Mouse (Mus musculus) hindbrain, postnatal 0 days (tissue): ENCODE data around the gene Tank. TPM values are rescaled to one million over a fixed set of nuclear protein-coding genes. Genes with fewer than 3 reads are reported as not detected.

Experiments used
- ATAC-seq: fragments of 200-750 bp; cut with Nextera tagmentation; 2 replicates; pipeline ENCODE4 v1.8.0; 2017; ENCODE audit warnings: mild to moderate bottlenecking, moderate TSS enrichment, moderate library complexity
- DNase-seq: peaks from one replicate; pipeline ENCODE4 v3.0.0-alpha.2; 2015; ENCODE audit warnings: low spot score
- H3K27ac ChIP-seq: fragments of 300-500 bp; sonication (generic); 2 replicates; pipeline ENCODE4 v1.5.1; 2014; ENCODE audit warnings: mild to moderate bottlenecking
- H3K27me3 ChIP-seq: fragments of 300-500 bp; sonication (generic); 2 replicates; pipeline ENCODE4 v1.6.1; 2014; ENCODE audit warnings: low read length, mixed read lengths; ENCODE audit not compliant: insufficient read depth
- H3K36me3 ChIP-seq: fragments of 300-500 bp; sonication (generic); 2 replicates; pipeline ENCODE4 v1.6.1; 2014; ENCODE audit warnings: low read length, mixed read lengths; ENCODE audit not compliant: insufficient read depth
- H3K4me1 ChIP-seq: fragments of 300-500 bp; sonication (generic); 2 replicates; pipeline ENCODE4 v1.6.1; 2014; ENCODE audit warnings: antibody characterized with exemption, low read length, mixed read lengths; ENCODE audit not compliant: insufficient read depth
- H3K4me2 ChIP-seq: fragments of 300-500 bp; sonication (generic); 2 replicates; pipeline ENCODE4 v1.6.1; 2014; ENCODE audit warnings: low read depth, mild to moderate bottlenecking, low read length, moderate library complexity, mixed read lengths
- H3K4me3 ChIP-seq: fragments of 300-500 bp; sonication (generic); 2 replicates; pipeline ENCODE4 v1.5.1; 2014; ENCODE audit warnings: low read length
- H3K9ac ChIP-seq: fragments of 300-500 bp; sonication (generic); replicated peaks from 2 replicates; pipeline ENCODE4 v1.6.1; 2014; ENCODE audit warnings: mild to moderate bottlenecking, low read length, moderate library complexity, mixed read lengths
- H3K9me3 ChIP-seq: fragments of 300-500 bp; sonication (generic); 2 replicates; pipeline ENCODE4 v1.6.1; 2016; ENCODE audit warnings: low read length, mixed read lengths
- CTCF ChIP-seq: IDR thresholded peaks from 2 replicates; pipeline ENCODE4 v1.5.1; 2016; ENCODE audit warnings: antibody characterized with exemption, control low read depth, low read depth
- WGBS: fragments of 180-500 bp; shearing (Covaris S2); extraction: QIAGEN DNeasy Blood & Tissue Kit; methylation state at CpG from one replicate; pipeline ENCODE4 v1.1.7; 2014; 5-methylcytosine and 5-hydroxymethylcytosine counted together
- polyA plus RNA-seq: library from polyadenylated mRNA; unstranded; fragments of >200 nt; fragmentation: Nextera tagmentation; extraction: Ambion mirVana; gene quantifications from 2 replicates; pipeline ENCODE4 v1.2.1, GENCODE M21; 2015
- total RNA-seq: library from RNA; depleted of rRNA; stranded (reverse); fragments of >200 nt; gene quantifications from 2 replicates; pipeline ENCODE4 v1.2.3, GENCODE M21; 2014

The Tank gene
- total and polyA plus RNA-seq, 2 experiments from 2014 or later: 19.2 to 25.2 TPM

DNA sequence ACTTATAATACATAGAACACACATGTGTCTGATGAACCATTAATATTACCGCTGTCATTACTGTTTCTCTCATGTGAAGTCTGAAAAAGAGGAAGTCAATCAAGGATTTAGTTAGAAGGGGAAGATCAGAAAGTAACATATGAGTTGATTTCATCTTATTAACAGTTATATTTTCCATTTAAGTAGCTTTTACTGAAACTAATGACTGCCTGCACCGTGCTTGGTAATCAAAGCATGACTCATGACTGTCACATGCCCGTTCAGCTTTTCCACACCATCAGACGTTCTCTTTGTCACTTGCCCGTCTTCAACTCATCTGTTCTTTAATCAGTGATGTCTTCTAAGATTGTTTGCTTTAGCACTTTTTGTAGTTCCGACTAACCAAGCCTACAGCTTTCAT, 15.2 kb upstream of the Tank start:
- 85% methylated on average over 6 of the region's 6 CpGs for WGBS
- no peak for ATAC-seq
- no peak overlapping the region for H3K4me3 ChIP-seq

DNA sequence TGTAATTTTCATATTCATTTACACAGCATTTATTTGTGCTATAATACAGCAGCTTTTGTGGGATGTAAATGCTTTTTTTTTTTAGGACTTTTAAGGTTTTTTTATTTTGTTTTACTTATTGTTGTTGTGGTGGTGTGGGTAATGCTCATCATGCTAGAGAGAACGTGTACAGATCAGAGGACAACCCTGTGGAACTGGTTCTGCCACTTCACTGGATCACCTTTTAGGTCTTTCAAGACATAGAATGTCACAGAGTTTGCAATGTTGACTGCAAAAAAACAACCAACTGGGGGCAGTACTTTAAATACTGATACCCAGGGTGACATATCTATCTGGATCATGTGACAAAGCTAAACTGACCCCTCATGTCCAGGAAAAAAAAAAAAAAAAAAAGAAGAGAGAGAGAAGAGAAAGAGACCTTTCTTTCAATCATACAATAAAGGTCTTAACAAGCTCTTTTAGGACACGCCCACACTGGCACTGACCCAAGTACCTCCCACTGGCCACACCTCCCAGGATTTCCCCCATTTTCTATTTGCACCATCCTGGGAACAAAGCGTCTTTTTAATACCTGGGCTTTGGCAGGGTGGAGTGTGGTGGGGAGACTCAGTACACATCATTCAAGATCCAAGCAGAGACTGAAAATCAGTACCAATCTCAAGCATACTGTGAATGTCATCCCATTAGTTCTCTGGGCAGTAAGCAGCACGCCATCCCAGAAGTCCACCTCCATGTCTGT, 11.2 kb upstream of the Tank start:
- Histone ChIP-seq H3K4me1 (no peaks in the 10 kb centered on the region), H3K9ac (no peak overlapping the region), H3K4me2 (no peak overlapping the region), H3K9me3 (no peaks in the 10 kb centered on the region), H3K27me3 (no peaks in the 10 kb centered on the region), H3K36me3 (no peaks in the 10 kb centered on the region), H3K27ac (no peak overlapping the region), H3K4me3 (no peak overlapping the region)
- no peak for TF ChIP-seq CTCF
- ATAC-seq (no peak), DNase-seq (no peak)
- WGBS: 78% methylated on average over 4 of the region's 4 CpGs

More for the DNA sequence above, 15.2 kb upstream of the Tank start:
- Histone ChIP-seq H3K9me3 (no peaks in the 10 kb centered on the region), H3K9ac (no peak overlapping the region), H3K4me1 (no peaks in the 10 kb centered on the region), H3K36me3 (no peaks in the 10 kb centered on the region), H3K27ac (no peak overlapping the region), H3K4me2 (no peak overlapping the region), H3K27me3 (no peaks in the 10 kb centered on the region)
- TF ChIP-seq CTCF: no peak
- no peak for DNase-seq

DNA sequence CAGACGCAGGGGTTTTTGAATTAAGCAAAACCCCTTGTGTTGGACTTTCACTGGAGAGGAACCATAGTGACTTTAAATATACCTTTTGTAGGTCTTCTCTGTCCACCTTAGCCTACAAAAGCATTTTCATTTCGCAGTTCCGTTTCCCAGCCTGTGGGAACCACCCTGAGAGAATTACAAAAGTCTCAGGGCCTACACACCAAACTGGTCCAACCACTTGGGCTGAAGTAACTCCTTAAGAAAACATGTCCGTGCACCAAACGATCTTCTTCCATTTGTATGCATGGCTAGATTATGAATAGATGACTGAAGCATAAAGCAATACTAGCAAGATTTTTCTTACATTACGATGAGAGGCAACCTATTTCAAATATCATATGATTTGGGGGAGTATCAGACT, 9.2 kb upstream of the Tank start:
- no peak overlapping the region for H3K4me3 ChIP-seq
- no peaks in the 10 kb centered on the region for H3K36me3 ChIP-seq
- H3K27ac ChIP-seq: no peak overlapping the region
- DNase-seq (no peak), ATAC-seq (no peak)
- no peak for TF ChIP-seq CTCF
- H3K27me3 ChIP-seq: no peaks in the 10 kb centered on the region
- H3K9me3 ChIP-seq: no peaks in the 10 kb centered on the region
- no peaks in the 10 kb centered on the region for H3K4me1 ChIP-seq
- H3K9ac ChIP-seq: no peak overlapping the region
- H3K4me2 ChIP-seq: no peak overlapping the region
- WGBS: 91% methylated on average over 6 of the region's 6 CpGs

DNA sequence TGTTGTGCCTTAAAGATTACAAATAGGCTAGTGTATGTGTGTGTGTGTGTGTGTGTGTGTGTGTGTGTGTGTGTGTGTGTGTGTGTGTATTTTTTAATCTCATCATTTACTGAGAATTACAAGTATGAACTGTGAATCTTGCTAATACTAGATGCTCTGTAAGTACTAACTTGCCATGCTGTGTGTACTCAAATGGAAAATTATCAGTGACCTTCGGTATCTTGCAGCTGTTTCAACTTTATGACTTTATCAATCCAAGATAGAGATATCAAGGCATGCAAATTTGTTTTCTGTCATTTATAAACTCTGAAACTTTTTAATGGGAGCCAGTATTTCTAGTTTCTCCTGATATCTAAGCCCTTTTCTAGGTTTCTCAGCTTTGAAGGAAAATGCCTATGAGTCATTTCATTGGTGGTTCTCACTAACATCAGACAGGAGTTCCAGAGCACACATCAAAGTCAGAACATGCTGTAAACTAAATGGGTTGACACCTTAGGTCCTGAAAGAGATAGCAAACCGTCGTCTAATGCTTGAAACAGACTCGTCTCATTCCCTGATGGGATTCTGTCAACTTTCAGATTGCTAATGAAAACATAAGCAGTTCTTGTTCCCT, 6.9 kb upstream of the Tank start:
- TF ChIP-seq CTCF: no peak
- Histone ChIP-seq H3K36me3 (no peaks in the 10 kb centered on the region), H3K9me3 (no peaks in the 10 kb centered on the region), H3K9ac (no peak overlapping the region), H3K4me1 (no peaks in the 10 kb centered on the region), H3K4me2 (no peak overlapping the region), H3K4me3 (no peak overlapping the region), H3K27me3 (no peaks in the 10 kb centered on the region), H3K27ac (no peak overlapping the region)
- no peak for ATAC-seq
- 70% methylated on average over 4 of the region's 4 CpGs for WGBS
- DNase-seq: no peak

DNA sequence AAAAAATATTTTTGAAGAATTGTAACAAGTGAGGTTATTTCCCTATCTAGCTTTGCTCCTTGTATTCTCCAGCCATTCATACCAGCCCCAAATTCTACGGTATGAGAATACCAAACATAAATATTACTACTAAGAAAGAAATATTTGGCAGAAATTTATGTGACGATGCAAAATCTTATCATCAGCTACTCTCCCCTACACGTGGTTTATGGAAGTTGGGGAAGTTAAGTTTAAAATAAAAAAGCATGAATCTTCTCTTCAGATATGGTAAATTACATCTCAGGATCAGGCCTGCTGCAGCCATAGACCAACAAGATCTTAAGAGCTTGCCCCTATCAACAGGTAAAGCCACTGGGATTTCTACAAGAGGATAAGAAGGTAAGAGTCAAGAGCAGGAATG, 1.9 kb upstream of the Tank start:
- ATAC-seq: no peak
- Histone ChIP-seq H3K9ac (no peak overlapping the region), H3K4me1 (no peaks in the 10 kb centered on the region), H3K4me2 (no peak overlapping the region), H3K27ac (no peak overlapping the region), H3K9me3 (no peaks in the 10 kb centered on the region), H3K36me3 (no peaks in the 10 kb centered on the region), H3K27me3 (no peaks in the 10 kb centered on the region), H3K4me3 (no peak overlapping the region)
- no peak for DNase-seq
- no peak for TF ChIP-seq CTCF
- WGBS: 93% methylated on average over 3 of the region's 3 CpGs

DNA sequence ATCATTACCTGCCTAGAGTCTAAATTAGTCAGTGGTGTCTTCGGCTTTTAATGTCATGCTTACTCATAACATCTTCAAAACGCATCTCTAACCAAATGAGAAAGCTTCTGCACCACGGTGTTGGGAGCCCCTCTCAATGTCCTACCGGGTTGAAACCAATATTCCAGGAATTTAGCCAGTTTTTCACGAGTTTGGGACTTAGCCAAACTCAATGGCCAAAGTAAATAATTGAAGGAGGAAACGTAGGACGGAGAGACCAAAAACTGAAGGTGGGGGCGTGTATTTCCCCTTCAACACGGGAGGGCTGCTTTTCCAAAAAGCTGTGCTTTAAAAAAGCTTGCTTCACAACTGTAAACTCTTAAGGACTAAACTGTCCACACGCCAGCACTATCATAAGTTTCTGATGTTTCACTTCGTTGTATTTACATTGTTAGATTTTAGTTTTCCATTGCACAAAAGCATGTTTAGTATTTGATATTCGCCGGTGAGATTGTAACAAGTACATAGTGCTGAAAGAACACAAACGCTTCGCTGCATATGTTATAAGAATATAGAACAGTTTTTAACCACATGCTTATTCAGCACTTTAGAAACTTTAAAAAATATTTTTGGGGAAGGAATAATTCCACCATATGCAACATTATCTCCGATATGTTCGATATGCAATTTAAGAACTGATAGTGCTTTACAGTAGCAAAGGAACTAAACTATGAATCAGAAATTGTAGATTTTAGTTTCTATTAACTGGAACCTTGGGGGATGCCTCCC, 1.3 kb upstream of the Tank start:
- H3K4me3 ChIP-seq: no peak overlapping the region
- TF ChIP-seq CTCF: no peak
- no peaks in the 10 kb centered on the region for H3K4me1 ChIP-seq
- no peak overlapping the region for H3K9ac ChIP-seq
- H3K36me3 ChIP-seq: no peaks in the 10 kb centered on the region
- DNase-seq: no peak
- no peak overlapping the region for H3K27ac ChIP-seq
- no peaks in the 10 kb centered on the region for H3K27me3 ChIP-seq
- no peaks in the 10 kb centered on the region for H3K9me3 ChIP-seq
- ATAC-seq: no peak
- no peak overlapping the region for H3K4me2 ChIP-seq
- WGBS: 81% methylated on average over 17 of the region's 17 CpGs

DNA sequence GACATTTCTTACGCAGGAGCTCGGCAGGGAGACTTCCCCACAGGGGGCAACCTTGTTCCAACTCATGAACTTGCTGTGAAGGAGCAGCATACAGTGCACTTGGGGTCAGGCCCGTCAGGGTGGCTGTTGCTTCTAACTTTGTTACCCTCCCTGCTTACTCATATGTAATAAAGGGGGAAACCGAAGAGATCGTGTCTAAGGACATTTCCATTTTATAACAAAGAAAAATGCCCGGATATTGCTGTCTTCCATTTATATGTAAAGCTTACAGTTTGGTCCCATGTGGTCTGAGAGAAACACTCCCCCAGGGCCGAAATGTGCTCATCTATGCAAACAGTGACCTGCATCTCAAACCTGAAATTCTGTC, 706 bp upstream of the Tank start:
- WGBS: 60% methylated on average over 7 of the region's 7 CpGs
- DNase-seq: no peak
- no peak overlapping the region for H3K4me2 ChIP-seq
- no peak overlapping the region for H3K9ac ChIP-seq
- H3K4me3 ChIP-seq: no peak overlapping the region
- H3K36me3 ChIP-seq: no peaks in the 10 kb centered on the region
- H3K4me1 ChIP-seq: no peaks in the 10 kb centered on the region
- no peaks in the 10 kb centered on the region for H3K27me3 ChIP-seq
- H3K27ac ChIP-seq: no peak overlapping the region
- no peak for ATAC-seq
- TF ChIP-seq CTCF: no peak
- no peaks in the 10 kb centered on the region for H3K9me3 ChIP-seq
